Mouse (Mus musculus) midbrain, embryonic 14.5 days (tissue): ENCODE results near the gene Usp39. TPM values are rescaled to one million over a fixed set of nuclear protein-coding genes. Genes with fewer than 3 reads are reported as not detected.

Source experiments
- ATAC-seq: fragments of 200-750 bp; cut with Nextera tagmentation; 2 replicates; pipeline ENCODE4 v1.8.0; 2017; ENCODE audit warnings: moderate number of reproducible peaks, moderate library complexity; ENCODE audit not compliant: low FRiP score, low TSS enrichment
- DNase-seq: peaks from one replicate; pipeline ENCODE4 v3.0.0-alpha.2; 2015
- H3K27ac ChIP-seq: fragments of 300-500 bp; sonication (generic); replicated peaks from 2 replicates; pipeline ENCODE4 v1.5.1; 2014; ENCODE audit warnings: mild to moderate bottlenecking, low read depth, low read length, moderate library complexity
- H3K27me3 ChIP-seq: fragments of 300-500 bp; sonication (generic); 2 replicates; pipeline ENCODE4 v1.6.1; 2014; ENCODE audit warnings: low read length, control low read depth, mixed read lengths; ENCODE audit not compliant: control insufficient read depth, insufficient read depth
- H3K36me3 ChIP-seq: fragments of 300-500 bp; sonication (generic); 2 replicates; pipeline ENCODE4 v1.6.1; 2014; ENCODE audit warnings: low read length, control low read depth; ENCODE audit not compliant: control insufficient read depth, insufficient read depth
- H3K4me1 ChIP-seq: fragments of 300-500 bp; sonication (generic); 2 replicates; pipeline ENCODE4 v1.6.1; 2014; ENCODE audit warnings: mild to moderate bottlenecking, antibody characterized with exemption, low read length, control low read depth; ENCODE audit not compliant: control insufficient read depth, insufficient read depth
- H3K4me2 ChIP-seq: fragments of 300-500 bp; sonication (generic); 2 replicates; pipeline ENCODE4 v1.6.1; 2014; ENCODE audit warnings: mild to moderate bottlenecking, low read length, moderate library complexity
- H3K4me3 ChIP-seq: fragments of 300-500 bp; sonication (generic); replicated peaks from 2 replicates; pipeline ENCODE4 v1.5.1; 2014; ENCODE audit warnings: low read depth, low read length
- H3K9ac ChIP-seq: fragments of 300-500 bp; sonication (generic); replicated peaks from 2 replicates; pipeline ENCODE4 v1.6.1; 2014; ENCODE audit warnings: mild to moderate bottlenecking, low read length, moderate library complexity
- H3K9me3 ChIP-seq: fragments of 300-500 bp; sonication (generic); 2 replicates; pipeline ENCODE4 v1.6.1; 2016; ENCODE audit warnings: low read length, control low read depth, mixed read lengths; ENCODE audit not compliant: control insufficient read depth
- WGBS: fragments of 180-500 bp; shearing (Covaris S2); extraction: QIAGEN DNeasy Blood & Tissue Kit; methylation state at CpG from one replicate; pipeline ENCODE4 v1.1.7; 2014; 5-methylcytosine and 5-hydroxymethylcytosine counted together
- polyA plus RNA-seq: library from polyadenylated mRNA; unstranded; fragments of >200 nt; fragmentation: Nextera tagmentation; extraction: Ambion mirVana; gene quantifications from 2 replicates; pipeline ENCODE4 v1.2.1, GENCODE M21; 2014

The Usp39 gene
- polyA plus RNA-seq, 1 experiment from 2014 or later = 60.6 TPM

DNA sequence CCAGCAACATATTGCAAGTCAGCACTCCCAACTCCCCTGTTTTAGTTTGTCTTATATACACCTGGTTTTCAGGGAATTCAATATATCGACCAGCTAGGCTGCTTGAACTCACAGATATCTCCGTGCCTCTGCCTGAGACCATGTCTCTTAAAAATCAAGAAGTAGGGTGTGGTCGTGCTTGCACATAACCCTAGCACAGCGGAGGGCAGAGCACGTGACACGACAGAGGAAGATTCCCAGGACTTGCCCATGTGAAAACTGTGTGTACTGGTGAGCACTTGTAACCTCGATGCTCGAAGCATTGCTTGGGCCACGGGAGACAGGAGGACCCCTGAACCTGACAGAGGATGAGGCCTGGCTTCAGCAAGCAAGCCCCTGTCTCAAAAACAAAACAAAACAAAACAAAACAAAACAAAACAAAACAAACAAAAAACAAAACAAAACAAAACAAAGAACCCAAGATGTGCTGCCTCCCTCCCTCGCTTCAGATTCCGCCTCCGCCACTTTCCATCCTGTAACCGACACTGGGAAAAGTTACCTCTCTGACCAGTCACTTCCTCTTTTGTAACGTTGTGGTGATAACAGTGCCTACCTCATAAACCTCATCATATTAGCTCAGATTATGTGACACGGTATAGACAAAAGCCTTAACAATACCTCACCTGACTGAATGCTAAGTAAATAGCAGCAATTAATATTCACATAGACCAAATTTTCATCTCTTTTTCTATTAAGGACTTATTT is 30.0 kb upstream of the Usp39 start:
- Histone ChIP-seq H3K9me3 (no peaks in the 10 kb centered on the region), H3K9ac (no peak overlapping the region), H3K4me1 (no peaks in the 10 kb centered on the region), H3K4me2 (no peak overlapping the region), H3K27ac (no peak overlapping the region), H3K4me3 (no peak overlapping the region), H3K36me3 (no peaks in the 10 kb centered on the region), H3K27me3 (peaks cover 8% of the 10 kb centered on the region; the same call in 1 of the 2 replicates)
- DNase-seq (no peak), ATAC-seq (no peak)
- 86% methylated on average over 15 of the region's 15 CpGs for WGBS

DNA sequence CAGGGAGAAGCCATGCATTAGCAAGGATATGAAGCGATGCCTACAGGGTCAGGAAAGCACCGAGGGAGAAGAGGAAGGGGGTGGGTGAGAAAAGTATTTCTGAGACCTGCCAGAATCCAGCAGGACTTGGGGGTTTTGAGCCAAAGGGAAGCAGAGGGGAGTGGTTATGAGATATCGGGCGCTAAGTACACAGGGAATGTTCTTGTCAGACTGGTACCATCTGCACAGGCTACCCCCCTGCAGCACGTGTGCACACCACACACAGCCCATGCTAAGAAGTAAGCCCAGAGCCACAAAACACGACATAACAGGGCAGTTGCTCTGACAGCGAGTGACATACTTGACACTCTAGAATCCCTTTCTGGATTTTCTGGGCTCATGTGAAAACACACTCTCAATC is 29.2 kb upstream of the Usp39 start:
- H3K9ac ChIP-seq = no peak overlapping the region
- no peaks in the 10 kb centered on the region for H3K4me1 ChIP-seq
- H3K9me3 ChIP-seq = no peaks in the 10 kb centered on the region
- no peak for ATAC-seq
- DNase-seq = no peak
- H3K36me3 ChIP-seq = no peaks in the 10 kb centered on the region
- WGBS = 81% methylated on average over 7 of the region's 7 CpGs
- no peak overlapping the region for H3K4me3 ChIP-seq
- H3K27ac ChIP-seq = no peak overlapping the region
- no peak overlapping the region for H3K4me2 ChIP-seq
- H3K27me3 ChIP-seq = peaks cover under 1% of the 10 kb centered on the region; the same call in 1 of the 2 replicates

DNA sequence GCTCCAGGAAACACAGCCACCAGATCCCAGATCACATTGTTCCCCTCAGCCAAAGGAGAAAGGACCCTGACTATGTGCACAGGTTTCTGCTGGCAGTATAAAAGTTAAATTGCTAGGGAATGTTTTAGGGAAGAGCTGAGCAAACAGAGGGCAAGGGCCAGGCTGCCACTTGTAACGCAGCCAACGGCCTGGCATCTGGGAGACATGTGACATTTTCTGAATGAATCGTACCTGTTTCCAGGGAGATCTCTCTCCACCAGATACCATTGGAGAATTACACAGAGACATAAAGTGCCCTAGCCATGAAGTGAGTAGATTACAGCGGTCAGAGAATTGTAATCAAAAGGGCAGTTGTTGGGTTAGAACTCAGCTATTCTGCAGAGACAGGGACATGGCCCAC is 28.2 kb upstream of the Usp39 start:
- no peak overlapping the region for H3K27ac ChIP-seq
- H3K4me1 ChIP-seq = no peaks in the 10 kb centered on the region
- no peak overlapping the region for H3K9ac ChIP-seq
- ATAC-seq = no peak
- no peak for DNase-seq
- H3K27me3 ChIP-seq = no peaks in the 10 kb centered on the region
- H3K36me3 ChIP-seq = no peaks in the 10 kb centered on the region
- 87% methylated on average over 4 of the region's 4 CpGs for WGBS
- H3K4me2 ChIP-seq = no peak overlapping the region
- H3K4me3 ChIP-seq = no peak overlapping the region
- H3K9me3 ChIP-seq = no peaks in the 10 kb centered on the region

DNA sequence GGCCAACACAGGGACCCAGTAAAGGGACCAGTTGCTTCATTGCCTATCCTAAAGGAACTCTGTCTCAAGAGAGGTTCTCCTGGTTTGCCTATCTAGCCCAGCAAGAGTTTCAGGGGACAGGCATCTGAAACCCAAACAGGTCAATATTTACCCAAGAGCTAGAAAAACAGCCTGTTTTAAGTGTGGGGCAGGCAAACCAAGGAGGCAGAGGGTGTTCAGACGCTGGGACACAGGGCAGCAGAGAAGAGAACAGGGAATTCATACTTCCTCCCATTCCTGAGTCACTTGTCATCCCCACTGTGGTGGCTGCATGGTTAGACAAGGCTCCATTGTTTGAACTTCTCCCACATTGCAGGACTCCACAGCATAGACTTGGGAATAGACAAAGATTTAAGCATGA is 26.6 kb upstream of the Usp39 start:
- Histone ChIP-seq H3K4me3 (no peak overlapping the region), H3K9ac (no peak overlapping the region), H3K4me1 (no peaks in the 10 kb centered on the region), H3K27me3 (no peaks in the 10 kb centered on the region), H3K36me3 (no peaks in the 10 kb centered on the region), H3K9me3 (no peaks in the 10 kb centered on the region), H3K4me2 (no peak overlapping the region), H3K27ac (no peak overlapping the region)
- ATAC-seq = no peak
- 40% methylated on average over 1 of the region's 1 CpGs for WGBS
- no peak for DNase-seq

DNA sequence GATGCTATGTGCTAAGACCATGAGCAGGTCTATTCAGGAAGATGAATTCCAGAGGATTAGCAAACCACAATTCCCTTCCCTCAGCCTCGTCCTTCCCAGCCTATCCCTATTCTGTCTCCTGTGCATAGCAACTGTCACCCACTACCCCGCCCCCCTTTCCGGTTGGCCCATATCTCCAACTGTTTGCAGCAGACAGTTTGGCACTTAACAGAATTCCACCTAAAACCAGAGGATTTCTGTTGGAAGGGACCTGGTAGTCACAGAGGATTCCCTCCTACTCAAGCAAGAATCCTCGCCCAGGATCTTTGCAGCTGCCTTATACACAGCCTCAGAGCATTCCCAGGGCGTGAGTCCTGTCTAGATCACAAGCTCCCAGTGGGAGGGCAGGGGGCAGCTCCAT is 26.2 kb upstream of the Usp39 start:
- Histone ChIP-seq H3K4me2 (no peak overlapping the region), H3K9ac (no peak overlapping the region), H3K27ac (no peak overlapping the region), H3K4me1 (no peaks in the 10 kb centered on the region), H3K9me3 (no peaks in the 10 kb centered on the region), H3K27me3 (no peaks in the 10 kb centered on the region), H3K36me3 (no peaks in the 10 kb centered on the region), H3K4me3 (no peak overlapping the region)
- DNase-seq = no peak
- ATAC-seq = no peak
- WGBS = 38% methylated on average over 5 of the region's 5 CpGs

DNA sequence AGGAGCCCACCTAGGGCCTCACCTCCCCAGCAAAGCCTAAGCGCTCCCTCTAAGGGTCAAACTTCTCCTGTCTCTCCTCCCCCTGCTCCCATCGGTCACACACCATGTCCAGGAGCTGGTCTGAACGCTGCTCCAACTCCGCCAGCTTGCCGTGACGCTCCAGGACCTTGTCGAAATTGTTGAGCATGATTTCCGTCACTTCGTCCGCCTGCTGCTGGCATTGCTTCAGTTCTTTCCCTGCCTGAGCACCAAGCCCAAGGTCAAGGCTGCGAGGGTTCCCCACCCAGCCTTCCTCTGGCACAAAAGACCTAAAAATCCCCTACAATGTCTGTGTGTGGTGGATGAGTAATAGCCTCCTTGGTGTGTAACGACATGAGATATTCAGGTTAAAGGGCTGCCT is 25.1 kb upstream of the Usp39 start:
- H3K9ac ChIP-seq = no peak overlapping the region
- ATAC-seq (no peak), DNase-seq (no peak)
- H3K4me1 ChIP-seq = no peaks in the 10 kb centered on the region
- 86% methylated on average over 12 of the region's 12 CpGs for whole genome bisulfite sequencing
- no peaks in the 10 kb centered on the region for H3K36me3 ChIP-seq
- no peaks in the 10 kb centered on the region for H3K9me3 ChIP-seq
- H3K4me3 ChIP-seq = no peak overlapping the region
- H3K27me3 ChIP-seq = no peaks in the 10 kb centered on the region
- H3K4me2 ChIP-seq = no peak overlapping the region
- H3K27ac ChIP-seq = no peak overlapping the region

DNA sequence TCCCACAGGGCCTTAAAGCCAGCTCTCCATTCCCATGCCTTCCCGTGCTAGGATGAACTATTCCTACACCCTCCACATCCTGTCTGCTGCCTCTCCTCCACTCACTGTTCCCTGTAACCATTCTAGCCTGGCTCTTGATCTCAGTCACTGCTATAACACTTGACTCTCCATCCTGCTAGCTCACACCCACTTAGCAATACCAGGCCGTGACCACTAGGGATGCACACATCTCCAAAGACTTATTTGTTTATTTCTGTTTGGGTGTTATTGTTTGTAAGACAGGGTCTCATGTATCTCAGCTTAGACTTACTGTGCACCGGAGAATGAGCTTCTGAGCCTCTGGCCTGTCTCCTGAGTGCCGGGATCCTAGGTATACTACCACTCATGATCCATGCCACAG is 24.6 kb upstream of the Usp39 start:
- H3K36me3 ChIP-seq = no peaks in the 10 kb centered on the region
- 83% methylated on average over 4 of the region's 4 CpGs for WGBS
- no peaks in the 10 kb centered on the region for H3K9me3 ChIP-seq

DNA sequence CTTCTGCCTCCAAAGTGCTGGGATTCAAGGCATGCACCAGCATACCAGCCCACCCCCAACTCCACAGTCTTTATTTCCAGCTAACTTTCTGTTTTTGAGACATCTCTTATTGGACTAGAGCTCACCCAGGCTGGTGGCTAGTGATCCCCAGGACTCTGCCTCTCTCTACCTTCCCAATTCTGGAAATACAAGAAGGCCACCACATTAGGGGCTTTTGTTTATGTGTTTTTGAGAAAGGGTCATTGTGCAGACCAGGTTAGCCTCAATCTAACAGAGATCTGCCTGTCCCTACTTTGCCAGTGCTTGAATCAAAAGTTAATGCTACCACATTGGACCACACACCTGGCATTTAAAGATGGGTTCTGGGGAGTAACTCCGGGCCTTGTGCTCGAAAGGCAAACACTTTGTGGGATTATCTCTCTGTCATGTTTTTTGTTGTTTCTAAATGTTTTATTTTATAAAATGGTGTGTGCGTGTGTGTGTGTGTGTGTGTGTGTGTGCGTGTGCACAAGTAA is 22.5 kb upstream of the Usp39 start:
- no peak overlapping the region for H3K4me2 ChIP-seq
- DNase-seq (no peak), ATAC-seq (no peak)
- no peaks in the 10 kb centered on the region for H3K4me1 ChIP-seq
- H3K4me3 ChIP-seq = no peak overlapping the region
- no peaks in the 10 kb centered on the region for H3K27me3 ChIP-seq
- H3K36me3 ChIP-seq = no peaks in the 10 kb centered on the region
- H3K27ac ChIP-seq = no peak overlapping the region
- 84% methylated on average over 4 of the region's 4 CpGs for WGBS
- H3K9me3 ChIP-seq = no peaks in the 10 kb centered on the region
- no peak overlapping the region for H3K9ac ChIP-seq

More for the DNA sequence above, 24.6 kb upstream of the Usp39 start:
- no peaks in the 10 kb centered on the region for H3K27me3 ChIP-seq
- H3K9ac ChIP-seq = no peak overlapping the region
- DNase-seq (no peak), ATAC-seq (no peak)
- no peaks in the 10 kb centered on the region for H3K4me1 ChIP-seq
- H3K27ac ChIP-seq = no peak overlapping the region
- no peak overlapping the region for H3K4me2 ChIP-seq
- no peak overlapping the region for H3K4me3 ChIP-seq

DNA sequence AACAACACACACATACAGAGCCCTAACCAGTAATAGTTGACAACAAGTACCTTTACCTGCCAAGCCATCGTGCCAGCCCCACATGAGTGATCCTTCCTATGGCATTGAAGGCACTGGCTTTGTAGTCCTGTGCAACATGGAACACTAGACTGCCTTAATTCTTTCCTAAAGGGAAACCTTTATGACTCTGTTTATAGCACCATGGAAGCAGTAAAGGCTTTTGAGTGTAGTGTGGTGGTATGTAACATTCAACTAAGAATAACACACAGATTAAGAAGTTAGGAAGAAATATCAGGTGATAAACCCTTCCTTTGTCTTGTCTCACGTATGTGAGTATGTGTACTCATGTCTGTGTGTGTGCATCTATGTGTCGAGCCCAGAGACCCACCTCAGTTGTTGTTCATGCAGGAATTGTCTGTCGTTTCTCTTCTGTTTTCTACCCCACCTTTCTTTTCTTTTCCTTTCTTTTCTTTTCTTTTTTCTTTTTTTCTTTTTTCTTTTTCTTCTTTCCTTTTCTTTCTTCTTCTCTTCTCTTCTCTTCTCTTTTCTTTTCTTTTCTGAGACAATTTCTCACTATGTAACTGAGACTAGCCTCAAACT is 22.0 kb upstream of the Usp39 start, which contains the start of gene Rnf181:
Rnf181 (minus strand) TSS at position 113 of the 600 bp plus-strand sequence.
- WGBS = 75% methylated on average over 4 of the region's 4 CpGs
- no peak within 1 kb of the TSS for H3K4me3 ChIP-seq
- no peaks in the 10 kb centered on the region for H3K36me3 ChIP-seq
- no peaks in the 10 kb centered on the region for H3K27me3 ChIP-seq
- no peak within 1 kb of the TSS for H3K4me2 ChIP-seq
- no peaks in the 10 kb centered on the region for H3K9me3 ChIP-seq
- no peak within 1 kb of the TSS for H3K9ac ChIP-seq
- DNase-seq (no peak), ATAC-seq (no peak)
- no peak within 1 kb of the TSS for H3K27ac ChIP-seq
- no peaks in the 10 kb centered on the region for H3K4me1 ChIP-seq
